Mouse (Mus musculus): Measurements from ENCODE around the gene Aldh1l2. TPM values are rescaled to one million over a fixed set of nuclear protein-coding genes. Genes with fewer than 3 reads are reported as not detected.

Gene Aldh1l2
- polyA plus RNA-seq (2015; fragmentation: Nextera tagmentation; extraction: Ambion mirVana), result 11.5 and 13.9 TPM in 2 replicates

DNA sequence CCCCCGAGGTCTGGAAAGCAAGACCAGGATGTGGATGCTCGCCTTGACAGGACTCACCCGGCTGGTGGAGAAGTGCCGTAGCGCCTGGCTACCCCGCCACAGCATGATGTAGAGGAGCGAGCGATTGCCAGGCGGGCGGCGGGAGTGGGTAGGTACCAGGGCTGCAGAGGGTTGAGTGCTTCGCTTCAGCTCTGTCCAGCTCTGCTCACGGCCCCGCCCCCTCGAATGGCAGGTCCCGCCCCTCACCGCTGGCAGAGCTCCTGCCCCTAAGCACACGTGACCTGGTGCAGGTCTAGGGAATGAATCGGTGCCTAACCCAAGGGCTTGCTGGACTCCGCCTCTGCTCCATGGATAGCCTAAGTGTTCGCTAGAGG lies at the start of gene Aldh1l2:
Gene Aldh1l2 (minus strand): TSS at position 231 of the 374 bp plus-strand sequence.
- WGBS, result 1% methylated on average over 21 of the region's 21 CpGs

DNA sequence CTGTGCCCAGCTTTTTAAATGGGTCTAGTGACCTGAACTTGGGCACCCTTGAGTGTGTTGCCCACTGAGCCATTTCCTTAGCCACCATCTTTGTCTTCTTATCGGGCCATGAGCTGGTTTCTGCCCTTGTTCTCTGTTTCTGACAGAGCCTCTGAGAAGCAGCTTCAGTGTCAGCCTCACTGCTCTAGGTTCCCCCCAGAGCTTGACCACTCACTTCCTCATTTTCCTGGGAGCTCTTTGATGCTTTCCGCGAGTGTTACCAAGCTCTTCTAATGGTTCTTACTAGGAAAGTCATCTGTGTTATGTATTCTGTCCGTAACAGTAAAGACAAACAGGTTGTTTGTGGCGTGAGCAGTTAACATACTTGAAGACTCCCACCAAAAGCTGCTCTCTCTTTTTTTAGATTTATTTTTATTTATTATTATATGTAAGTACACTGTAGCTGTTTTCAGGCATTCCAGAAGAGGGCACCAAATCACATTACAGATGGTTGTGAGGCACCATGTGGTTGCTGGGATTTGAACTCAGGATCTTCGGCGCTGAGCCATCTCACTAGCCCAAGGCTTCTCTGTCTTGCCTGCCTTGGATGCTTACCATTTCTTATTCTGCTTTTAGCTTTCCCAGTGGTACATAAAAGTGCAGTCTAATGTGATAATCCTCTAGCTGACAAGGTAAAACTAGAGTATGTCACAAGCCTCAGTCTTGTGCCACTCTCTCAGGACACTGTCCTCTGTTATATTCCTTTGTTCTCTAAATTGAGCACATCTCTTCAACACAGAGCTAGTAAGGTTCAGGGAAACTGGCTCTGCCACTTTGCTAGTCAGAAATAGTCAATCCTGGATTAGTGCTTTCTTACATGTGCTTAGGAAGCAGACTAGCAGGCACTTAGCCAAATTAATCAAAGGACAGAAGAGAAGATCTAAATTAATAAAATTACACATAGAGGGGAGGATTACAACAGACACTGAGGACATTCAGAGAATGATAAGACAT lies 31.8 kb upstream of the Aldh1l2 start:
- Histone ChIP-seq H3K4me3 (no peak overlapping the region), H3K27me3 (no peaks in the 10 kb centered on the region), H3K27ac (no peak overlapping the region), H3K4me2 (no peak overlapping the region), H3K9me3 (replicated peaks) (no peaks in the 10 kb centered on the region), H3K36me3 (ENCODE audit: poor library complexity, severe bottlenecking) (peaks cover 84% of the 10 kb centered on the region), H3K4me1 (no peaks in the 10 kb centered on the region), H3K9ac (no peak overlapping the region)
- WGBS, result 95% methylated on average over 7 of the region's 7 CpGs
- no peak for ATAC-seq

More for the DNA sequence above, at the start of gene Aldh1l2:
- Histone ChIP-seq H3K4me2 (peak within 1 kb of the TSS; percentile 87), H3K9ac (peak within 1 kb of the TSS; percentile 85), H3K36me3 (ENCODE audit: poor library complexity, severe bottlenecking) (no peaks in the 10 kb centered on the region), H3K4me1 (peaks cover 9% of the 10 kb centered on the region), H3K9me3 (replicated peaks) (no peaks in the 10 kb centered on the region), H3K4me3 (peak within 1 kb of the TSS; percentile 63), H3K27me3 (no peaks in the 10 kb centered on the region), H3K27ac (peak within 1 kb of the TSS; percentile 73)
- peak; percentile 95 for ATAC-seq

DNA sequence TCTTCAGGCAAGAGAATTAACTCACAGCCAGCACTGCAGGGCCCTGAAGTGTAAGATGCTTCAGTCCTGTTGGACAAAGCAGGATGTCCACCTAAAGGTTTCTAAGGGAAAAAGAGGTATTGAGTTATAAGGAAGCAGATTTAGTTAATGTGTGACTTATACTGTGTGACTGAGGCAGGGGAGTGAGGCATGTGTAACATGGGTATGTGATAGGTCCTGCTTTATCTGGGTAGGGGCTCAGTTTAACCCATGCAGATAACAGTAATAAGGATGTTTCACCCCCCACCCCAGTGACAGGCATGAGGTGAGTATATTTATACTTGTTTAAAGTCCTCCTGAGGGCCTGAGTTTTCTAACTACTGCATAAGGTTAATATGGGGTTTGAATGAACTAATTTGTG lies 29.1 kb upstream of the Aldh1l2 start:
- Histone ChIP-seq H3K36me3 (ENCODE audit: poor library complexity, severe bottlenecking) (peaks cover 86% of the 10 kb centered on the region), H3K4me2 (no peak overlapping the region), H3K9me3 (replicated peaks) (no peaks in the 10 kb centered on the region), H3K27me3 (no peaks in the 10 kb centered on the region), H3K9ac (no peak overlapping the region), H3K4me3 (no peak overlapping the region), H3K27ac (no peak overlapping the region), H3K4me1 (no peaks in the 10 kb centered on the region)
- no peak for ATAC-seq

DNA sequence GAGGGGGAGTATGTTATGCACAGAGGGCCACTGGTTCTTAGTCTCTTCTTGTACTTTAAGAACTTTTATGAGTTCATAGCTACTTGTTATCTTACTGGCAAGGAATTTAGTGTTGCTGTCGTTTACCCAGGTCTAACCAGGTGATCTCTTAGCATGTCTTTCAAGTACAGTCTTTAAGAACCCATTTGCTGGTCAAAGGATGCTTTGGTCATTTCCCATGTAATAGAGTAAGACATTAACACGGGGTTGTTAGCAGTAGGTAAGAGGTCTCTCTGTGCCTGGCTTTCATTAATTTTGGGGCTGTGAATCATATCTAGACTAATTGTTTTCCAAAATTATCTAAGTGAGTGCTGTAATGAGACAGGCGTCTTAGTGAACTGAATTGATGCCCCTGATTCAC lies 11.4 kb upstream of the Aldh1l2 start:
- Histone ChIP-seq H3K9me3 (replicated peaks) (no peaks in the 10 kb centered on the region), H3K9ac (no peak overlapping the region), H3K4me3 (no peak overlapping the region), H3K36me3 (ENCODE audit: poor library complexity, severe bottlenecking) (peaks cover 19% of the 10 kb centered on the region), H3K27ac (no peak overlapping the region), H3K27me3 (no peaks in the 10 kb centered on the region), H3K4me1 (peaks cover 18% of the 10 kb centered on the region), H3K4me2 (peak overlapping the region; percentile 64)
- 74% methylated on average over 3 of the region's 3 CpGs for WGBS
- no peak for ATAC-seq

DNA sequence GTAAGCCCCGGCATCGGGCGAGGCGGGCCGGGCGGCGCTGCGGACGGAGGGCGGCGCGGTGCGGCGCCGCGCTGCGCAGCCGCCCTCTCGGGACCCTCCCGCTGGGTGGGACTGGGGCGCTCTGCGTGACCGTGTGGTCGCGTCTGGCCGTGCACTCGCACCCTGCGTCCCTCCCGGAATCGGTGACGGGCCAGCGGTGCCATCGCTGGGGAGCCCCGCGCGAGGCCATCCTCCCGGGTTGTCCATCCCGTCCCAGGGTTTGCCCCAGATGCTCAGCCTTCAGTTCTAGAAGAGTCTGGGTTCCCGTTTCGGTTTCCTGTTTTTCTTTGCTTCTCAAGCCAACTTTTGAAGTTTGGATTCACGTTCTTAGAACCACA lies 10.2 kb upstream of the Aldh1l2 start:
- Histone ChIP-seq H3K36me3 (ENCODE audit: poor library complexity, severe bottlenecking) (peaks cover 10% of the 10 kb centered on the region), H3K27me3 (no peaks in the 10 kb centered on the region), H3K9me3 (replicated peaks) (no peaks in the 10 kb centered on the region), H3K4me3 (peak overlapping the region; percentile 86), H3K4me1 (peaks cover 18% of the 10 kb centered on the region), H3K4me2 (peak overlapping the region; percentile 64), H3K27ac (peak overlapping the region; percentile 83), H3K9ac (peak overlapping the region; percentile 93)
- ATAC-seq, result peak; percentile 91
- 0% methylated on average over 23 of the region's 41 CpGs for WGBS

DNA sequence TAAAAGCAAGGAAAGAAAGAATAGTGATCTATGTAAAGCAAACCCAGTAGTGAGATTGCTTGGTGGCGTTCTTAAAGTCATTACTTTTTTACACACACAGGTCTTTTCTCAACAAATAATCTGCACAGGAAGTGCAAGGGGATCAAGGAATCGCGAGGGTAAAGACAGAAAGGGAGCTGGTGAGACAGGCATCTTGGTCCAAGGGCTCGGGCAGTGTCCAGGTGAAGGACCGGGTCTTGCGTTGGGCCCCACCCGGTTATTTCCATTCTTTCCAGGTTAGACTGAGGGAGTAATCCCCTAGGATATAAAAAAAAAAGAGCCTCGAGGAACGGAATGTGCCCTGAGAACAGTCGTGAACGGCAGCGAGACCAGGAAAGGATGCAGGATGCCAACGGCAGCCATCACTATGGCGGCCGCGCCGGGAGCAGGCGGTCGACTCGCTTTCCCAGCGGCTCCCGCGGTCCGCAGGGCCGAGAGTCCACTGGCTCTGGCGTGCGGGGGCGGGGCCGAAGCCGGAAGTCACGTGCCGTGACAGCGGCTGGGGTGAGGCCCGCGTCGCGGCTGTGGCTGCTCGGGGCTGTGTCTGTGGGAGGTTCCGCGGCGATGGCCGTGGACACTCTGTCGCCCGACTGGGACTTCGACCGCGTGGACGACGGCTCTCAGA lies 9.6 kb upstream of the Aldh1l2 start, which contains the start of gene Washc4:
Gene Washc4 (plus strand): TSS at position 314 of the 664 bp plus-strand sequence.
- Histone ChIP-seq H3K4me3 (peak within 1 kb of the TSS; percentile 86), H3K36me3 (ENCODE audit: poor library complexity, severe bottlenecking) (peaks cover 10% of the 10 kb centered on the region), H3K9me3 (replicated peaks) (no peaks in the 10 kb centered on the region), H3K27ac (peak within 1 kb of the TSS; percentile 83), H3K4me1 (peaks cover 18% of the 10 kb centered on the region), H3K27me3 (no peaks in the 10 kb centered on the region), H3K4me2 (peak within 1 kb of the TSS; percentile 64), H3K9ac (peak within 1 kb of the TSS; percentile 93)
- 1% methylated on average over 49 of the region's 49 CpGs for WGBS
- peak; percentile 99 for ATAC-seq

DNA sequence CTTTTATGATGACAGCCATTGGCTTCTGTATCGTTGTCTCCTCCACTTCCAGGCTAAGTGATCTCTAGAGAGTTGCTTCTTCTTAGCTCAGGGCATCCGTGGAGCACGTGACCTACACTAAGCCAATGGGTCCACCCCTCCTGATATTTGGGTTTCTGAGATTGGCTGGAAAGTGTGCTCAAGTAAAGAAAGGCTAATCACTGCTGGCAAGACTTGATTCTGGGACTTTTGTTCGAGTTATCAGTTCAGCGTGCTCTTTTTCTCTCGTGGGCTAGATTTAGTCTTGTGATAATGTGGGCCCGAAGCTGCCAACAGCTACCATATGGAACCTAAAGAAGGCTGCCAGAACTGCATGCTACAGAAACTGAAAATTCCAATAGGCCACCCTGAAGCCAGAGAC lies 8.3 kb upstream of the Aldh1l2 start:
- H3K36me3 ChIP-seq (ENCODE audit: poor library complexity, severe bottlenecking), result no peaks in the 10 kb centered on the region
- no peak overlapping the region for H3K4me2 ChIP-seq
- no peak for ATAC-seq
- H3K4me3 ChIP-seq, result no peak overlapping the region
- no peak overlapping the region for H3K9ac ChIP-seq
- no peak overlapping the region for H3K27ac ChIP-seq
- peaks cover 18% of the 10 kb centered on the region for H3K4me1 ChIP-seq
- no peaks in the 10 kb centered on the region for H3K9me3 ChIP-seq (replicated peaks)
- H3K27me3 ChIP-seq, result no peaks in the 10 kb centered on the region
- WGBS, result 79% methylated on average over 7 of the region's 7 CpGs

DNA sequence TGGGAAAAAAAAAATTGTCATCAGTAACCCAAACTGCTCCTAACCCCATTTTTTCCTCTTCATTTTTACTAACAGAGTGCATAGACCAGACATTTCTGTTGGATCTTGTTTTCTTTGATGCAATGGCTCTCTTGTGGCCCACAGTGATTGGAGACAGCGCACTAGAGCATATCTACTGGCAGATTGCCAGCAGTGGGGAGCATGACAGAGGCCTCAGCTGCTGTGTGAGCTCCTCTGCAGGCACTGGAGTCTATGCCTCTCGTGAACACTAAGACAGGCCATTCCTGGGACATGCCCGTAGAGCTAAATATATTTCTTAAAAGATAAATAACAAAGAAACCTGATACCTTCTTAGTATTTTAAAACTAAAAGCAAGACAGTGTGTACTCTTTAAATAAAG lies 6.2 kb upstream of the Aldh1l2 start:
- Histone ChIP-seq H3K4me2 (no peak overlapping the region), H3K36me3 (ENCODE audit: poor library complexity, severe bottlenecking) (no peaks in the 10 kb centered on the region), H3K9me3 (replicated peaks) (no peaks in the 10 kb centered on the region), H3K27me3 (no peaks in the 10 kb centered on the region), H3K4me3 (no peak overlapping the region), H3K4me1 (peaks cover 8% of the 10 kb centered on the region), H3K27ac (no peak overlapping the region), H3K9ac (no peak overlapping the region)
- no peak for ATAC-seq
- 59% methylated on average over 3 of the region's 3 CpGs for WGBS

DNA sequence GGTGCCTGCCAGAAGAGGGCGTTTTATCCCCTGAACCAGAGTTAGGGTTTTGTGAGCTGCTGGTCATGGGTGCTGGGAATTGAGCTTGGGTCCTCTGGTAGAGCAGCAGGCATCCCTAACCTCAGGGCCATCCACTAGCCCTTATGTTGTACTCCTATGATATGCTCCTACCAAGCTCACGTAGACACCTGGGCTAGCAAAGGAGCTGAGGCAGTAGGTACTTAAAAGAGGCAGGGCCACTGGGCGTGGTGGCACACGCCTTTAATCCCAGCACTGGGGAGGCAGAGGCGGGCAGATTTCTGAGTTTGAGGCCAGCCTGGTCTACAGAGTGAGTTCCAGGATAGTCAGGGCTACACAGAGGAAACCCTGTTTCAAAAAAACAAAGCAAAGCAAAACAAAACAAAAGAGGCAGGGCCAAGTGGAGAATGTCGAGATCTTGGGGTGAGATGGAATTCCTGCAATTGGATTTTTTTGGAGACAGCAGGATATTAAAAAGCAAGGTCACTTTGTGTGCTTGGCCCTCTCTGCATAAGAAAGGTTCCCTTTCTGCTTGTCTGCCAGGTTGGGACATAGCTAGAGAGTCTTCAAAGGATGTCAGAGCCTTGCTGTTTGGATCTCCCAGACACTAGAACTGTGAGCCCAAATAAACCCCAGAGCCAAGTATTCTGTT lies 5.5 kb upstream of the Aldh1l2 start:
- H3K27me3 ChIP-seq, result no peaks in the 10 kb centered on the region
- H3K36me3 ChIP-seq (ENCODE audit: poor library complexity, severe bottlenecking), result no peaks in the 10 kb centered on the region
- no peak for ATAC-seq
- WGBS, result 65% methylated on average over 6 of the region's 6 CpGs
- peaks cover 2% of the 10 kb centered on the region for H3K4me1 ChIP-seq
- no peak overlapping the region for H3K4me3 ChIP-seq
- no peak overlapping the region for H3K27ac ChIP-seq
- no peaks in the 10 kb centered on the region for H3K9me3 ChIP-seq (replicated peaks)
- no peak overlapping the region for H3K9ac ChIP-seq
- no peak overlapping the region for H3K4me2 ChIP-seq

DNA sequence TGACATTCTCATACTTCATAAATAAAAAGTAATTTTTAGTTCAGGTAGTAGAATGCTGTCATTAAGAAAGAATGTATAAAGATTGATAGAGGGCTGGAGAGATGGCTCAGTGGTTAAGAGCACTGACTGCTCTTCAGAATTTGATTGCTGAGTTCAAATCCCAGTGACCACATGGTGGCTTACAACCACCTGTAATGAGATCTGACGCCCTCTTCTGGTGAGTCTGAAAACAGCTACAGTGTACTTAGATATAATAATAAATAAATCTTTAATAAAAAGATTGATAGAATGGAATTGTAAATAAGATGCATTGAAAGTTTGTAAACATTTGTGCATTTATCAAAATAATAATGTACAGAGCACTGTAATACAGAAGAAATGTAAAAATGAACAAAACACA lies 2.5 kb upstream of the Aldh1l2 start:
- no peak overlapping the region for H3K4me3 ChIP-seq
- peaks cover 9% of the 10 kb centered on the region for H3K4me1 ChIP-seq
- H3K36me3 ChIP-seq (ENCODE audit: poor library complexity, severe bottlenecking), result no peaks in the 10 kb centered on the region
- 4% methylated on average over 1 of the region's 1 CpGs for WGBS
- no peak overlapping the region for H3K9ac ChIP-seq
- no peaks in the 10 kb centered on the region for H3K27me3 ChIP-seq
- H3K27ac ChIP-seq, result no peak overlapping the region
- ATAC-seq, result no peak
- H3K4me2 ChIP-seq, result no peak overlapping the region
- no peaks in the 10 kb centered on the region for H3K9me3 ChIP-seq (replicated peaks)

DNA sequence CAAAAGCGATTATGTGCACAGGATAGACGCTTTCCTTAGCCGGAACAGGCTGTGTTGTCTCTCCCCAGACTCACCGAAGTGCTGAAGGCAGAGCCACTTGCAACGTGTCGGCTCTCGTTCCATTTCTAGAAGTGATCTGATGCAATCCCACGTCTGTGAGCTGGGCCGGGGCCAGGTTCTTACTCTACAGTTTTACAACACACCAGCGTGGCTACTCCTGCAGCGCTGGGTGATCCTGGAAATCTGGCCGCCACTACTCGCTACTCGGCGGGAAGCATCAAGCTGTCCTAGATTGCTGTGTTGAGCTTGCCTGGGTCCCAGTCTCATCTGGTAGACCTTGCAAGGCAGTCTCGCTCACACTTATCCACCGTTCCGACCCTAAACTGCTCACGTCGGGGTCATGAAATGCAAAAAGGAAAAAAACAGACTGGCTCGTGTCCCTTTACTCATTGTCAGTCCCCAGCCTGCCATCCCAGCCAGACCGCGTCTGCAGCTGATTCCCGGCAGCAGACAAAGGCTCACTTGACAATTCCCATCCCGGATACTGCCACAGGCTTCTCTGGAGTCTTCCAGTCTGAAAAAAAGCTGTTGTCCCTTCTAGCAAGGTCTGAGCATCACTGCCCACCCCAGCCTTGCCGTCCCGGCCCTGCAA lies 556 bp downstream of the Aldh1l2 start:
- Histone ChIP-seq H3K27ac (peak overlapping the region; percentile 73), H3K4me3 (peak overlapping the region; percentile 63), H3K4me2 (peak overlapping the region; percentile 87), H3K9ac (peak overlapping the region; percentile 85), H3K9me3 (replicated peaks) (no peaks in the 10 kb centered on the region), H3K27me3 (no peaks in the 10 kb centered on the region), H3K4me1 (peaks cover 9% of the 10 kb centered on the region), H3K36me3 (ENCODE audit: poor library complexity, severe bottlenecking) (no peaks in the 10 kb centered on the region)
- 2% methylated on average over 27 of the region's 27 CpGs for WGBS
- peak; percentile 68 for ATAC-seq

All from forebrain, embryonic 13.5 days (tissue).